Mouse (Mus musculus): ENCODE data around the gene Stk39. TPM values are rescaled to one million over a fixed set of nuclear protein-coding genes. Genes with fewer than 3 reads are reported as not detected.

Gene Stk39
- polyA plus RNA-seq, 1 experiment from 2014 or later: 26.9 TPM

- Histone ChIP-seq H3K4me1 (ENCODE audit: control insufficient read depth, insufficient read depth, low read length) (peaks cover 22% of the 10 kb centered on the region), H3K4me3 (ENCODE audit: low read depth, low read length) (no peak overlapping the region), H3K9me3 (ENCODE audit: control insufficient read depth, low read length) (no peaks in the 10 kb centered on the region), H3K27ac (replicated peaks; ENCODE audit: low read depth, low read length) (no peak overlapping the region), H3K9ac (ENCODE audit: low read depth, low read length) (no peak overlapping the region), H3K36me3 (ENCODE audit: control insufficient read depth, insufficient read depth, low read length) (no peaks in the 10 kb centered on the region), H3K27me3 (replicated peaks; ENCODE audit: control insufficient read depth, insufficient read depth, low read length) (no peaks in the 10 kb centered on the region), H3K4me2 (ENCODE audit: low read depth, low read length) (no peak overlapping the region)
- ATAC-seq (ENCODE audit: low read depth) (0 out of 2 replicates have a peak, but pooled peaks have one; percentile 17), DNase-seq (ENCODE audit: low spot score) (no peak)
- WGBS: 85% methylated on average over 8 of the region's 8 CpGs
These were observed 93.7 kb downstream of the Stk39 start for GRCm38 (mm10) chr2:68378319-68378718.

DNA sequence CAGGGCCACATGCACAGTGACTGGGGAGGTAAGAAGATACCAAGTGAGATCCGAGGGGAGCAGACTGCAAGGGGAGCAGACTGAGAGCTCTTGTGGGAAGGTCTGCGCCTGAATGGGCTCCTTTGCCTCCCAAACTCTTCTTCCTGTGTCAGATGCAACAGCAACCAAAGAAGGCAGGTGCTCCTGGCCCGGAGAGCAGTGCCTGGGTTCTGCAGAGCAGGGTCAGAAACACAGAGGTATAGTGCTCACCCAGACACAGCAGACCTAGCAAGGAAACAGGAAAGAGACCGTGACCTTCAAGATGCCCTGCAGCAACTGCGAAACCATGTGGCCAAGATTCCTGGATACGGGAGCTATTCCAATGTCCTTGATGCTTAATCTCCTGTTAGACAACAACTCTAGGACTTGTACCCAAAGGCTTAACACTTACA lies 94.8 kb downstream of the Stk39 start:
- ATAC-seq (ENCODE audit: low read depth): no peak
- Histone ChIP-seq H3K4me3 (ENCODE audit: low read depth, low read length) (no peak overlapping the region), H3K9ac (ENCODE audit: low read depth, low read length) (no peak overlapping the region), H3K4me1 (ENCODE audit: control insufficient read depth, insufficient read depth, low read length) (peaks cover 19% of the 10 kb centered on the region), H3K27me3 (replicated peaks; ENCODE audit: control insufficient read depth, insufficient read depth, low read length) (no peaks in the 10 kb centered on the region), H3K4me2 (ENCODE audit: low read depth, low read length) (no peak overlapping the region), H3K27ac (replicated peaks; ENCODE audit: low read depth, low read length) (no peak overlapping the region), H3K36me3 (ENCODE audit: control insufficient read depth, insufficient read depth, low read length) (no peaks in the 10 kb centered on the region), H3K9me3 (ENCODE audit: control insufficient read depth, low read length) (no peaks in the 10 kb centered on the region)
- DNase-seq (ENCODE audit: low spot score): no peak
- 61% methylated on average over 6 of the region's 6 CpGs for WGBS

- peaks cover 19% of the 10 kb centered on the region for H3K4me1 ChIP-seq (ENCODE audit: control insufficient read depth, insufficient read depth, low read length)
- ATAC-seq (ENCODE audit: low read depth): no peak
- 74% methylated on average over 12 of the region's 12 CpGs for WGBS
- no peak overlapping the region for H3K9ac ChIP-seq (ENCODE audit: low read depth, low read length)
- H3K27me3 ChIP-seq (replicated peaks; ENCODE audit: control insufficient read depth, insufficient read depth, low read length): no peaks in the 10 kb centered on the region
- H3K27ac ChIP-seq (replicated peaks; ENCODE audit: low read depth, low read length): no peak overlapping the region
- no peaks in the 10 kb centered on the region for H3K9me3 ChIP-seq (ENCODE audit: control insufficient read depth, low read length)
- no peak overlapping the region for H3K4me2 ChIP-seq (ENCODE audit: low read depth, low read length)
- no peak overlapping the region for H3K4me3 ChIP-seq (ENCODE audit: low read depth, low read length)
- DNase-seq (ENCODE audit: low spot score): no peak
- H3K36me3 ChIP-seq (ENCODE audit: control insufficient read depth, insufficient read depth, low read length): no peaks in the 10 kb centered on the region
These were observed 95.4 kb downstream of the Stk39 start for GRCm38 (mm10) chr2:68376660-68377059.

- 80% methylated on average over 7 of the region's 7 CpGs for WGBS
- H3K9ac ChIP-seq (ENCODE audit: low read depth, low read length): no peak overlapping the region
- H3K36me3 ChIP-seq (ENCODE audit: control insufficient read depth, insufficient read depth, low read length): no peaks in the 10 kb centered on the region
- no peak for ATAC-seq (ENCODE audit: low read depth)
- no peak overlapping the region for H3K4me3 ChIP-seq (ENCODE audit: low read depth, low read length)
- no peaks in the 10 kb centered on the region for H3K27me3 ChIP-seq (replicated peaks; ENCODE audit: control insufficient read depth, insufficient read depth, low read length)
- H3K4me2 ChIP-seq (ENCODE audit: low read depth, low read length): no peak overlapping the region
- H3K27ac ChIP-seq (replicated peaks; ENCODE audit: low read depth, low read length): no peak overlapping the region
- H3K4me1 ChIP-seq (ENCODE audit: control insufficient read depth, insufficient read depth, low read length): peaks cover 7% of the 10 kb centered on the region
- H3K9me3 ChIP-seq (ENCODE audit: control insufficient read depth, low read length): no peaks in the 10 kb centered on the region
- DNase-seq (ENCODE audit: low spot score): no peak
These were observed 97.9 kb downstream of the Stk39 start for GRCm38 (mm10) chr2:68374202-68374601.

DNA sequence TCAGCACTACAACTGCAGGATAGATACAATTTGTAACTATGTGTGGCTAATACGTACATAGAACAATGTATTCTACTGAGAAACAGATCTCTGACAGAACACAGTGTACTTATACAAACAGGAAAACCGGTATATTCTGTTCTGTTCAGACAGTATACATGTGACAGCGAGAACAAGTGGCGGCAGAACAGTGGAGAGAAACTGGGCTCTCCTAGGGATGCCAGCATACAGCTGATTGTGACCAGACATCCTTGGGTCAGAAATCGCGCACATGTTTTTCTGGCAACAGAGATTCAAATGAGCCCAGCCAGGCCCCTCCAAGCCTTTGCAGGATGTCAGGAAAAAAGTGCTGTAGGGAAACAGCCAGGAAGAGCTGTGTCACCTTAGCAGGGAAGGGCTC lies 100.2 kb downstream of the Stk39 start:
- H3K36me3 ChIP-seq (ENCODE audit: control insufficient read depth, insufficient read depth, low read length): no peaks in the 10 kb centered on the region
- ATAC-seq (ENCODE audit: low read depth) (no peak), DNase-seq (ENCODE audit: low spot score) (no peak)
- no peaks in the 10 kb centered on the region for H3K27me3 ChIP-seq (replicated peaks; ENCODE audit: control insufficient read depth, insufficient read depth, low read length)
- 64% methylated on average over 6 of the region's 6 CpGs for WGBS
- H3K4me3 ChIP-seq (ENCODE audit: low read depth, low read length): no peak overlapping the region
- H3K9ac ChIP-seq (ENCODE audit: low read depth, low read length): no peak overlapping the region
- H3K4me1 ChIP-seq (ENCODE audit: control insufficient read depth, insufficient read depth, low read length): no peaks in the 10 kb centered on the region; the same call in 1 of the 2 replicates
- H3K9me3 ChIP-seq (ENCODE audit: control insufficient read depth, low read length): no peaks in the 10 kb centered on the region
- H3K27ac ChIP-seq (replicated peaks; ENCODE audit: low read depth, low read length): no peak overlapping the region
- no peak overlapping the region for H3K4me2 ChIP-seq (ENCODE audit: low read depth, low read length)

GRCm38 (mm10) chr2:68370326-68370725 lies 101.7 kb downstream of the Stk39 start:
- no peak for DNase-seq (ENCODE audit: low spot score)
- ATAC-seq (ENCODE audit: low read depth): no peak
- Histone ChIP-seq H3K27me3 (replicated peaks; ENCODE audit: control insufficient read depth, insufficient read depth, low read length) (no peaks in the 10 kb centered on the region), H3K36me3 (ENCODE audit: control insufficient read depth, insufficient read depth, low read length) (no peaks in the 10 kb centered on the region), H3K4me1 (ENCODE audit: control insufficient read depth, insufficient read depth, low read length) (no peaks in the 10 kb centered on the region; the same call in 1 of the 2 replicates), H3K4me3 (ENCODE audit: low read depth, low read length) (no peak overlapping the region), H3K9ac (ENCODE audit: low read depth, low read length) (no peak overlapping the region), H3K27ac (replicated peaks; ENCODE audit: low read depth, low read length) (no peak overlapping the region), H3K9me3 (ENCODE audit: control insufficient read depth, low read length) (no peaks in the 10 kb centered on the region), H3K4me2 (ENCODE audit: low read depth, low read length) (no peak overlapping the region)
- 84% methylated on average over 5 of the region's 5 CpGs for WGBS

DNA sequence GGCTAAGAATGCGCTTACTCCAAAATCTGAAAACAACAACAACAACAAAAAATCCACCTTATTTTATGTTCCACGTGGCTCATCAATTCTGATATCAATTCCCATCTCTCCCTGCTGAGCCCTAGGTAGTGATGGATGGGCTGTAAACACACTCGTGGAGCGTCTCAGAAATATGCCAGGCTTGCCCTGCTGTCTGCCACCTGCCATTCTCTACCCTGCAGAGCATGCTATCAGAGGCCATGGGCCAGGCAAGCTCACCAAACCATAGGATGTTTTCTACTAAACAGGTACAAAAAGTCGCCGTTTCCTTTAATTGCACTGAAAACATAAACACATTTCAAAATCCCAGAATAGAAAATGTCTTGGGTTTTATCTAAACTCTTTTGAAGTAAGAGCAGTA lies 103.0 kb downstream of the Stk39 start:
- H3K36me3 ChIP-seq (ENCODE audit: control insufficient read depth, insufficient read depth, low read length): no peaks in the 10 kb centered on the region
- no peak overlapping the region for H3K4me2 ChIP-seq (ENCODE audit: low read depth, low read length)
- no peak for ATAC-seq (ENCODE audit: low read depth)
- no peak for DNase-seq (ENCODE audit: low spot score)
- H3K27ac ChIP-seq (replicated peaks; ENCODE audit: low read depth, low read length): no peak overlapping the region
- H3K4me1 ChIP-seq (ENCODE audit: control insufficient read depth, insufficient read depth, low read length): no peaks in the 10 kb centered on the region; the same call in 1 of the 2 replicates
- no peaks in the 10 kb centered on the region for H3K9me3 ChIP-seq (ENCODE audit: control insufficient read depth, low read length)
- H3K4me3 ChIP-seq (ENCODE audit: low read depth, low read length): no peak overlapping the region
- H3K27me3 ChIP-seq (replicated peaks; ENCODE audit: control insufficient read depth, insufficient read depth, low read length): no peaks in the 10 kb centered on the region
- 85% methylated on average over 6 of the region's 6 CpGs for WGBS
- H3K9ac ChIP-seq (ENCODE audit: low read depth, low read length): no peak overlapping the region

DNA sequence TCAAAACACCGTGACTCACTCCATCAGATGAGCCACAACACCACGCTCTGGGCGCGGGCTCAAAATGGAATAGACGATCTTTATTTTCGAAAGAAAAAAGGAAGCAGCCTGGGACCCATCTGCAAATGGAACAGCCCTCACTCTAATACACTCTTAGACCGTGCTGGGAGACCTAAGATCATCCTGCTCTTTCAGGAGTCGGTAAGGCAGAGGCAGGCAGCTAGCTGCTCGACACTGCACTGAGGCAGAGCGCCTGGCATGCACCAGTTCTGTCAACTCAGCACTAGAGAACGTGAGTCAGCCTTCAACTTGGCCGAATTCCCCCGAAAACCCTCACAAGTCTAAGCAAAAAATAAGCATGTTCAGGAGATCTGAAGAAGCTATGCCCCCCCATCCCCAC lies 104.1 kb downstream of the Stk39 start:
- H3K4me1 ChIP-seq (ENCODE audit: control insufficient read depth, insufficient read depth, low read length): no peaks in the 10 kb centered on the region; the same call in 1 of the 2 replicates
- H3K27ac ChIP-seq (replicated peaks; ENCODE audit: low read depth, low read length): no peak overlapping the region
- H3K27me3 ChIP-seq (replicated peaks; ENCODE audit: control insufficient read depth, insufficient read depth, low read length): no peaks in the 10 kb centered on the region
- H3K4me2 ChIP-seq (ENCODE audit: low read depth, low read length): no peak overlapping the region
- ATAC-seq (ENCODE audit: low read depth): no peak
- DNase-seq (ENCODE audit: low spot score): no peak
- no peak overlapping the region for H3K9ac ChIP-seq (ENCODE audit: low read depth, low read length)
- no peaks in the 10 kb centered on the region for H3K9me3 ChIP-seq (ENCODE audit: control insufficient read depth, low read length)
- WGBS: 58% methylated on average over 13 of the region's 13 CpGs
- H3K4me3 ChIP-seq (ENCODE audit: low read depth, low read length): no peak overlapping the region
- no peaks in the 10 kb centered on the region for H3K36me3 ChIP-seq (ENCODE audit: control insufficient read depth, insufficient read depth, low read length)

DNA sequence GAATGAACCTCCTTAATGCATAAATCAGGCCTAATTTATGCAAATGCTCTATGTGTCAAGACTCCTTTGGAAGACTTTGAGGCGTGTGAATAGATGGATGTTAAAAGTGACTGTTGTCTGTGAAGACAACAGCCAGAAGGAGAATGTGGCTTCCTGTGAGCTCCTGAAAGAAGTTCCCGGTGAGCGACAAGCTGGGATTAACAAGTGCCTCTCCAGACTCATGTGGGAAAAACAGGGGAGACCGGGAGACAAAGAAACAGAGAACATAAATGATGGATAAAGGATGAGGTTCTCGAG lies 105.2 kb downstream of the Stk39 start:
- WGBS: 43% methylated on average over 5 of the region's 5 CpGs

More for the DNA sequence above, 105.2 kb downstream of the Stk39 start:
- ATAC-seq (ENCODE audit: low read depth): no peak
- DNase-seq (ENCODE audit: low spot score): no peak
- Histone ChIP-seq H3K36me3 (ENCODE audit: control insufficient read depth, insufficient read depth, low read length) (no peaks in the 10 kb centered on the region), H3K9ac (ENCODE audit: low read depth, low read length) (no peak overlapping the region), H3K4me2 (ENCODE audit: low read depth, low read length) (no peak overlapping the region), H3K27ac (replicated peaks; ENCODE audit: low read depth, low read length) (no peak overlapping the region), H3K9me3 (ENCODE audit: control insufficient read depth, low read length) (no peaks in the 10 kb centered on the region), H3K4me3 (ENCODE audit: low read depth, low read length) (no peak overlapping the region), H3K27me3 (replicated peaks; ENCODE audit: control insufficient read depth, insufficient read depth, low read length) (no peaks in the 10 kb centered on the region), H3K4me1 (ENCODE audit: control insufficient read depth, insufficient read depth, low read length) (no peaks in the 10 kb centered on the region; the same call in 1 of the 2 replicates)
